Mouse (Mus musculus) R1 (cell line): Measurements from ENCODE around the gene Gapdh.

Experiments
- DNase-seq: peaks from one replicate; pipeline ENCODE4 v3.0.0-alpha.2; 2018; ENCODE audit warnings: low read depth, low spot score

Gene Gapdh

GRCm38 (mm10) chr6:125166051-125166751 is at the start of gene Gapdh:
Gene Gapdh (minus strand): TSS chr6:125166467.
- DNase-seq, result peak; percentile 64

- DNase-seq, result peak; percentile 99
Observed at GRCm38 (mm10) chr6:125215148-125215954, 49.1 kb upstream of the Gapdh start, which contains the start of gene Vamp1. Gene Vamp1 (plus strand): TSS chr6:125215551.

DNA sequence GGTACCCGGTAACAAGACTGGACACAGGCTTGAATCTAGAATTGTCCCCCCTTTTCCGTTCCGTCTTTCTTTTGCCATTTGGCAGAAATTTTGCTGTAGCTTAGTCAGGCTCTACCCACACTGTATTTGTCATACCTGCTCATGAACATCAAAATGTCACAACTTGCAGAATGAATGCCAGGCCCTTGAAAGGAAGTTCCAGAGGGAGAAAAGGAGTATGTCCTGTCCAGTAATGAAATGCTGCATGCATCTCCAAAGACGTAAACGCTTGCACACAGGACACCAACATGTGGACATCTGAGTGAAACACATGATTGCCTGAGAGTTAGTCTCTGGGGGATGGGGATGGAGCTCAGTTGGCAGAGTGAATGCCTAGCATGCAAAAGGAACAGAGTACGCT is 47.4 kb upstream of the Gapdh start:
- DNase-seq, result no peak

GRCm38 (mm10) chr6:125213129-125213528 is 46.9 kb upstream of the Gapdh start:
- DNase-seq, result no peak

GRCm38 (mm10) chr6:125212621-125213020 is 46.4 kb upstream of the Gapdh start:
- DNase-seq, result no peak

DNA sequence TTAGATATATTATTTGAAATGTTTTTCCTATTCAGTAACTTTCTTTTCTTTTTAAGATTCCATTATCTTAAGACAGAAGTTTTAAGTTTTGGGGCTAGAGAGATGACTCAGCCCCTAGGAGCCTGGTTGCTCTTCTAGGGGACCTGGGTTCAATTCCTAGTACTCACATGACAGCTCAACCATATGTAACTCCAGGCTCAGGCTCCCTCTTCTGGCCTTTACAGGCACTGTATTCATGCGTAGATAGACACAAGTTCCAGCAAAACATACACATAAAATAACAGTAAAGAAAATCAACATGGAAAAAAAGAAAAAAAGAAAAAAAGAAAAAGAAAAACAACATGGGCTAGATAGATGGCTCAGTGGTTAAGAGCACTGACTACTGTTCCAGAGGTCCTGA is 44.2 kb upstream of the Gapdh start:
- DNase-seq, result peak; percentile 65

DNA sequence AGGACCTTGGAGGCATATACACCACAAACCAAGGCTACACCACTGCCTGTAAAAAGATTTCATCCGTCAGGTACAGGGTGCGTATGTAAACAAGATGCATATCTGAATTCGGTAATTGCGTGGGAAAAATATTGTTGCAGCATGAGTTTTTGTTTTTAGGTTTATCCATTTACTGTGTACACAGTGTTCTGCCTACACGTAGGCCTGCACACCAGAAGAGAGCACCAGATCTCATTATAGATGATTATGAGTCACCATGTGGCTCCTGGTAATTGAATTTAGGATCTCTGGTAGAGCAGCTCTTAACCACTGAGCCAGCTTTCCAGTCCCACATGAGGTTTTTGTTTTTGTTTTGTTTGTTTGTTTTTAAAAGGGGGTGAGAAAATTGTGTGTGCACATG is 30.9 kb upstream of the Gapdh start:
- no peak for DNase-seq

- peak; percentile 92 for DNase-seq
Observed at GRCm38 (mm10) chr6:125196301-125196700, 30.0 kb upstream of the Gapdh start.

GRCm38 (mm10) chr6:125195541-125196075 is 29.3 kb upstream of the Gapdh start:
- peak; percentile 82 for DNase-seq

DNA sequence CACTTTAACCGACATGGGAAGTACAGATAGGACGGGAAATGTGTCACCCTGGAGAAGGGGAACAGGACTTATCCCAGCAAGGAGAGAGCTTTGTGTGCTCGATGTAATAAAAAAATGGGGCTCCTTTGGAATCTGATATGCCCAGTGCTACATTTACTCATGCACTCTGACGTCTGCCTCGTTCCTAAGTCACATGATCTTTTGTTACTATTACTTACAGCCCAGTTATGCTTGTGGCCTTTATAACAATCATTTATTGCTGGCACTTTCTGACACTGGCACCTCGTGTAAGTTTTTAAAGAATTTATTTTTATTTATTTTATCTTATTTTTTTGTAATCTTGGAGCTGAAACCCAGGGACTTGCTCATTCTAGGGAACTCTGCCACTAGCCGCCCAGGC is 27.1 kb upstream of the Gapdh start:
- no peak for DNase-seq

DNA sequence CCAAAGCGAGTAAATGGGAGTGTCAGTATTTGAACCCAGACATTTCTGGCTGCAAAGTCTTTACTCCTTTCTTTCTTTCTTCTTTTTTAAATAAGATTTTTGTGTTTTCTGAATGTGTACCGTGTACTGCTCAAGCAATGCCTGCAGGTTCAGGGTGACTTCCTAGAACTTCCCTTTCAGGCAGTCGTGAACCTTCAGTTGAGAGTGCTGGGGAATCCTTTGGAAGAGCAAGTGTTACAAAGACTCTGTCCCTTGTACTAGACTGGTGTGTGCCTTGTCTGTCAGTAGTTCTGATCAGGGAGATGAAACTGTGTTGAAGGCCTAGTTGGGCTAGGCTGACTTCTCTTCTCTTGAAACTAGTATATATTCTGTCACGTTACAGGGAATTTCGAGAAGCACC is 26.6 kb upstream of the Gapdh start:
- DNase-seq, result no peak

DNA sequence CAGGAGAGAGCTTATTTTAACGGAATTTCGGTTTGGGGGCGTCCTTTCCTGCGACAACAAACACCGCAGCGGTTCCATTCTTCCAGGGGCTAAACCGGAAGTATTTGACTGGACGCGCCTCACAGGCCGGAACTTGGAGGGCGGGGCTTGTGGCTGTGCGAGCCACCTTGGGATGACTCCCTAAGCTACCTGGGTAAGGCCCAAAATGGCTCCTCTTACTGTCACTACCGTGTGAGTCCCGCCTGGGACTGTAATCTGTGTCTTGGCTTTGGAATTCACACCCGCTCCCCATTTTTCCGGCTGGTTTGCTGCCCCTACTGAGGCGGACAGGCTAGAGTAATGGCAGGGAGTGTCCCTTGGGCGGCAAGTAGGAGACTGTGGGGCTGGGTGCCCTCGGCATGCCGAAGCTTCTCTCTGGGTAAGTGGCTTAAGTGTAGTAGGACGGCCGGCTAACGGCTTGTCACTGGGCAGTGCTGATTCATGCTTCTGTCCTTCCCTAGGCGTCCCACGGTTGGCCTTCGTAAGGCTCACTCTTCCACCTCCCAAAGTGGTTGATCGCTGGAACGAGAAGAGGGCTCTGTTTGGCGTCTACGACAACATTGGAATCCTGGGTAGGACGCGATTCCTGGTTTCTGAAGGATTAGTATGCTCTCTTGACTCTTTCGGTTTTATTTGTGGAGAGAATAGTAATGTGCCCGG is 25.9 kb upstream of the Gapdh start:
- peak; percentile 98 for DNase-seq

- DNase-seq, result peak; percentile 99
Observed at GRCm38 (mm10) chr6:125191332-125192015, 25.2 kb upstream of the Gapdh start, which contains the start of the genes Ncapd2 and Mrpl51. Gene Ncapd2 (minus strand): TSS chr6:125191701. Gene Mrpl51 (plus strand): TSS chr6:125191801.

- no peak for DNase-seq
Observed at GRCm38 (mm10) chr6:125190816-125191215, 24.5 kb upstream of the Gapdh start.

DNA sequence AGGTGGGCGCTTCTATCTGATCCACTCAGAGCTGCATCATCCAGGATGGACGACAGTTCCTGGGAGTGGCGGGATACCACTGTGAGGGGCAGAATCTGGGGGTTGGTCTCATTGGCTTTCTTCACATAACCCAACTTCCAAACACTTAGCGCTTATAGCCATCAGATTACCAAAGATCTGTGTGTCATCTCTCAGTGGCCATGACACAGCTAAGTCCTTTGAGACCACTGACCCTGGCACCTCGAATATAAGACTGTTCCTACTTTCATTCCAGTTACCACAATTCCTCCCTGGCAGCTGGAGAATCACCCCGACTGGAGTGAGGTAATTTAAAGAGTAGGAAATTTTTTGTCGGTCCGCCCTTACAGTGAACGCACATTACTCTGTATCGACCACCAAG is 19.9 kb upstream of the Gapdh start:
- no peak for DNase-seq

GRCm38 (mm10) chr6:125182133-125182532 is 15.9 kb upstream of the Gapdh start:
- no peak for DNase-seq

DNA sequence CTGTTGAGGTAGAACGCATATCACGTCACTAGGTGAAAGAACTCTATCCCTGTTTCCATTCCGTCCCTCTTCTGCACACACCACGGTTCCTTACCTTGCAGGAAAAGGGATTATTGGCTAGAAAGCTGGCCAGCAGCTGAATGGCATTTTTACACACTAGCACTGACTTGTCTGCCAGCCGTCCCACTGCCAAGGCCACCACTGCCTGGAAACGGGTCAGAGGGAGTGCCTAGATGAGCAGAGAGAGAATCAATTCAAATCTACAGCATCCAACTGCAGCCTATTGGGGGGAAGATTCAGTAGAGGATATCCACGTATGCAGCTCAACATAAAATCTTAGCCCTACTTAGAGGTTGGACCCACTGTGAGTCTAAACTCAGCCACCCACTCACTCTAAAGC is 13.3 kb upstream of the Gapdh start:
- no peak for DNase-seq

DNA sequence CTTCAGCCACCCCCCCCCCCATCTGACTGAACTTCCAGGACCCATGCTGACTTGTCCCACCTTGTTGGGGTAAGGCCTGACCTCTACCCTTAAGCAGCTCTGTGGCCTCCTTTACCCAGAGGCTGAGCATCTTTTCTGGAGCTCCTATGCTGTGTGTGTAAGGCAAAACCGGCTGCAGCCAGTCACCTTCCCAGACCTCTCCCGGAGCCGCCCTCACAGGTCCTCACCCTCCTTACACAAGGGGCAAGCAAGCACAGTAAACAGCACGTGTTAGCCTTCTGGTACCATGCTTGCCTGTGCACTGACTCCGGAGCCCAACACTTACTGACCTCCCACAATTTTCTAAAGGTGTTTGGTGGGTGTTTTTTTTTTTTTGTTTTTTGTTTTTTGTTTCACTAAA is 9.2 kb upstream of the Gapdh start:
- peak; percentile 27 for DNase-seq

DNA sequence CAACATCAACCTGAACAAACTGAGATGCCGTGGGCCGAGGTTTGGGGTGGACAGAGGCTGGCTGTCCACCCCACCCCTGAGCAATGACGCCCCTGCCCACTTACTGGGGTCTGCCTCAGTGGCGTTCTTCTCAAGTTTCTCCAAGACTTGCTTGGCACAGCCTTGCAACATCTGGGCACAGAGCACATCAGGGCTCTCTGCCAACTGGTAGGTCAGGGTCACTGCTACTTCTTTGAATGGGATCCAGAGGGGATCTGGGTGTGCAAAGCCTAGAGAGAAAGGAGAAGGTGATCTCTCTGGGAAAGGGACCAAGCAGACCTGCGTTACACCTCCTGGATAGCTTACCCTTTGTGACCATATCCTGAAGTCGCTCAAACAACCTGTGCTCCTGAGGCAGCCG is 7.0 kb upstream of the Gapdh start:
- no peak for DNase-seq

GRCm38 (mm10) chr6:125172474-125172873 is 6.2 kb upstream of the Gapdh start:
- DNase-seq, result peak; percentile 91

- DNase-seq, result no peak
Observed at GRCm38 (mm10) chr6:125170194-125170593, 3.9 kb upstream of the Gapdh start.
